Comparison of ENCODE assay signal across 8 mouse cellular contexts in genomic region chr6:125573189-125573928, GRCm38 (mm10). TPM values are rescaled to one million over a fixed set of nuclear protein-coding genes. Genes with fewer than 3 reads are reported as not detected.
DNase-seq lines count a peak whose midpoint lies in the region; ATAC-seq and TF ChIP-seq lines count a peak whose summit lies in the region.

No protein-coding gene starts in this region.

- no peak overlapping the region for H3K27ac ChIP-seq in forebrain, embryonic 11.5 days (ENCODE audit: low read depth, low read length)
- H3K27ac ChIP-seq in heart, embryonic 14.5 days (replicated peaks in 1 of 2; ENCODE audit: control insufficient read depth in 1 of 2, insufficient read depth in 1 of 2, low read depth in 2 of 2, low read length in 2 of 2) = peak overlapping the region; percentile 73 to 94
- H3K27ac ChIP-seq in kidney, postnatal 0 days = peak overlapping the region; percentile 71
- H3K27ac ChIP-seq in liver, embryonic 14.5 days = peak overlapping the region; percentile 98
- H3K27ac ChIP-seq in stomach, embryonic 16.5 days (ENCODE audit: low read length) = peak overlapping the region; percentile 95

- peak overlapping the region; percentile 31; the same call in 1 of the 2 replicates for H3K9ac ChIP-seq in forebrain, embryonic 11.5 days (ENCODE audit: low read length)
- peak overlapping the region; percentile 62 for H3K9ac ChIP-seq in heart, embryonic 14.5 days (ENCODE audit: low read length)
- peak overlapping the region; percentile 36; the same call in 1 of the 2 replicates for H3K9ac ChIP-seq in kidney, postnatal 0 days (ENCODE audit: low read depth, low read length)
- peak overlapping the region; percentile 85 for H3K9ac ChIP-seq in liver, embryonic 14.5 days (replicated peaks)
- H3K9ac ChIP-seq in stomach, embryonic 16.5 days (ENCODE audit: low read length) = peak overlapping the region; percentile 68

- H3K4me1 ChIP-seq in forebrain, embryonic 11.5 days (replicated peaks; ENCODE audit: control insufficient read depth, insufficient read depth, low read length) = peaks cover 4% of the 10 kb centered on the region; the same call in 1 of the 2 replicates
- peaks cover 17 to 25% of the 10 kb centered on the region in 2 experiments for H3K4me1 ChIP-seq in heart, embryonic 14.5 days (ENCODE audit: control insufficient read depth in 2 of 2, insufficient read depth in 2 of 2, low read length in 2 of 2)
- H3K4me1 ChIP-seq in kidney, postnatal 0 days (replicated peaks; ENCODE audit: insufficient read depth, low read length) = 0 out of 2 replicates have a peak, but pooled peaks cover 3% of the 10 kb centered on the region
- peaks cover 24 to 35% of the 10 kb centered on the region in 2 experiments for H3K4me1 ChIP-seq in liver, embryonic 14.5 days (replicated peaks; ENCODE audit: control insufficient read depth in 2 of 2, insufficient read depth in 2 of 2, low read length in 1 of 2)
- peaks cover 24% of the 10 kb centered on the region for H3K4me1 ChIP-seq in stomach, embryonic 16.5 days (ENCODE audit: control insufficient read depth, insufficient read depth, low read length)

- WGBS in forebrain, embryonic 11.5 days = 5% methylated on average over 14 of the region's 14 CpGs
- 3% methylated on average over 14 of the region's 14 CpGs for WGBS in heart, embryonic 14.5 days
- WGBS in kidney, postnatal 0 days = 2% methylated on average over 14 of the region's 14 CpGs
- 3% methylated on average over 14 of the region's 14 CpGs for WGBS in liver, embryonic 14.5 days (ENCODE audit: insufficient replicate concordance)
- WGBS in stomach, embryonic 16.5 days = 4% methylated on average over 14 of the region's 14 CpGs

- H3K27me3 ChIP-seq in C2C12 (ENCODE audit: control insufficient read depth, insufficient read depth, insufficient read length) = no peaks in the 10 kb centered on the region
- H3K27me3 ChIP-seq in forebrain, embryonic 11.5 days (ENCODE audit: control insufficient read depth, insufficient read depth, low read length) = no peaks in the 10 kb centered on the region
- no peaks in the 10 kb centered on the region for H3K27me3 ChIP-seq in heart, embryonic 14.5 days (ENCODE audit: control insufficient read depth, insufficient read depth, low read length)
- no peaks in the 10 kb centered on the region for H3K27me3 ChIP-seq in kidney, postnatal 0 days (ENCODE audit: insufficient read depth, low read length)
- H3K27me3 ChIP-seq in liver, embryonic 14.5 days (ENCODE audit: control insufficient read depth, insufficient read depth, low read length) = no peaks in the 10 kb centered on the region
- no peaks in the 10 kb centered on the region for H3K27me3 ChIP-seq in stomach, embryonic 16.5 days (ENCODE audit: control insufficient read depth, insufficient read depth, low read length)

- no peaks in the 10 kb centered on the region for H3K79me2 ChIP-seq in C2C12 (ENCODE audit: control insufficient read depth, insufficient read depth)

- H3K36me3 ChIP-seq in C2C12 (ENCODE audit: control insufficient read depth, insufficient read depth) = no peaks in the 10 kb centered on the region
- H3K36me3 ChIP-seq in forebrain, embryonic 11.5 days (ENCODE audit: control insufficient read depth, insufficient read depth, low read length) = no peaks in the 10 kb centered on the region
- no peaks in the 10 kb centered on the region for H3K36me3 ChIP-seq in heart, embryonic 14.5 days (ENCODE audit: control insufficient read depth, insufficient read depth, low read length)
- no peaks in the 10 kb centered on the region for H3K36me3 ChIP-seq in kidney, postnatal 0 days (ENCODE audit: insufficient read depth, low read length)
- H3K36me3 ChIP-seq in liver, embryonic 14.5 days (replicated peaks; ENCODE audit: control insufficient read depth, insufficient read depth, low read depth) = no peaks in the 10 kb centered on the region
- no peaks in the 10 kb centered on the region for H3K36me3 ChIP-seq in stomach, embryonic 16.5 days (ENCODE audit: control insufficient read depth, insufficient read depth, low read length)

- peak; percentile 58 for TF ChIP-seq EP300 in liver, embryonic 14.5 days (IDR thresholded peaks at IDR 0.05; ENCODE audit: low read depth)

- ATAC-seq in forebrain, embryonic 11.5 days (replicated peaks; ENCODE audit: low FRiP score) = peak; percentile 97
- peak; percentile 92 for ATAC-seq in heart, embryonic 14.5 days (ENCODE audit: insufficient number of reproducible peaks, insufficient read depth, low FRiP score, low read depth)
- ATAC-seq in kidney, postnatal 0 days (replicated peaks; ENCODE audit: low FRiP score, low read depth) = peak; percentile 95
- ATAC-seq in liver, embryonic 14.5 days (ENCODE audit: insufficient read depth) = peak; percentile 96
- ATAC-seq in stomach, embryonic 16.5 days (ENCODE audit: insufficient read depth, low FRiP score) = peak; percentile 94

- peak; percentile 89 for DNase-seq in adrenal gland, postnatal 14 days
- DNase-seq in forebrain, embryonic 11.5 days (ENCODE audit: low spot score) = peak; percentile 83
- peak; percentile 96 for DNase-seq in kidney, postnatal 0 days (ENCODE audit: low spot score)
- DNase-seq in liver, embryonic 14.5 days (ENCODE audit: low read depth in 3 of 3, low spot score in 3 of 3) = peak; percentile 95 to 97 (median 97)
- peak; percentile 75 to 79 for DNase-seq in natural killer cell, adult 2 months (ENCODE audit: low spot score in 2 of 2)

- no peak for TF ChIP-seq CTCF in C2C12 (IDR thresholded peaks at IDR 0.05; ENCODE audit: control insufficient read depth, insufficient read depth, insufficient read length)
- no peak for TF ChIP-seq CTCF in kidney, postnatal 0 days (IDR thresholded peaks at IDR 0.05; ENCODE audit: low read depth)
- TF ChIP-seq CTCF in liver, embryonic 14.5 days (IDR thresholded peaks at IDR 0.05; ENCODE audit: low read depth) = no peak

- H3K79me3 ChIP-seq in C2C12 (ENCODE audit: low read depth) = no peaks in the 10 kb centered on the region

- peak overlapping the region; percentile 37 for H3ac ChIP-seq in C2C12 (ENCODE audit: control insufficient read depth, insufficient read length, low read depth)

- peak overlapping the region; percentile 53 for H3K4me2 ChIP-seq in forebrain, embryonic 11.5 days (ENCODE audit: low read depth, low read length, severe bottlenecking)
- H3K4me2 ChIP-seq in heart, embryonic 14.5 days (ENCODE audit: low read length) = peak overlapping the region; percentile 69
- peak overlapping the region; percentile 50 for H3K4me2 ChIP-seq in kidney, postnatal 0 days (ENCODE audit: low read length)
- H3K4me2 ChIP-seq in liver, embryonic 14.5 days (ENCODE audit: low read depth) = peak overlapping the region; percentile 92
- peak overlapping the region; percentile 67 for H3K4me2 ChIP-seq in stomach, embryonic 16.5 days (ENCODE audit: low read depth, low read length)

- no peak overlapping the region for H3K4me3 ChIP-seq in C2C12 (ENCODE audit: insufficient read depth, poor library complexity, severe bottlenecking)
- peak overlapping the region; percentile 23 for H3K4me3 ChIP-seq in forebrain, embryonic 11.5 days (ENCODE audit: low read depth, low read length)
- H3K4me3 ChIP-seq in heart, embryonic 14.5 days (ENCODE audit: control insufficient read depth in 1 of 2, insufficient read depth in 1 of 2, low read depth in 1 of 2, low read length in 2 of 2) = peak overlapping the region; percentile 32 to 49
- H3K4me3 ChIP-seq in kidney, postnatal 0 days (replicated peaks; ENCODE audit: low read depth, low read length) = peak overlapping the region; percentile 10; the same call in 1 of the 2 replicates
- H3K4me3 ChIP-seq in liver, embryonic 14.5 days (ENCODE audit: insufficient read depth in 1 of 2, low read depth in 2 of 2, low read length in 2 of 2) = peak overlapping the region; percentile 67 to 79
- peak overlapping the region; percentile 34 for H3K4me3 ChIP-seq in stomach, embryonic 16.5 days (replicated peaks; ENCODE audit: low read length)

- H3K9me3 ChIP-seq in forebrain, embryonic 11.5 days (ENCODE audit: control insufficient read depth, low read length) = no peaks in the 10 kb centered on the region
- H3K9me3 ChIP-seq in heart, embryonic 14.5 days (ENCODE audit: control insufficient read depth, low read length) = no peaks in the 10 kb centered on the region
- no peaks in the 10 kb centered on the region for H3K9me3 ChIP-seq in kidney, postnatal 0 days (replicated peaks; ENCODE audit: low read length)
- H3K9me3 ChIP-seq in liver, embryonic 14.5 days (ENCODE audit: control insufficient read depth, low read length) = no peaks in the 10 kb centered on the region
- no peaks in the 10 kb centered on the region for H3K9me3 ChIP-seq in stomach, embryonic 16.5 days (replicated peaks; ENCODE audit: control insufficient read depth, low read length)

TF ChIP-seq in C2C12, 6 proteins besides CTCF, POLR2A, EP300 and RAD21:
- TF ChIP-seq FOSL1 (IDR thresholded peaks at IDR 0.05; ENCODE audit: insufficient read depth, low read length, poor library complexity, severe bottlenecking) (peak; percentile 8), MYOG (IDR thresholded peaks at IDR 0.05; ENCODE audit: control insufficient read depth, extremely low read depth, insufficient read length) (no peak)
TF ChIP-seq in C2C12: peak in this region for 1.

RNA-seq across cellular contexts. Expression of gene Vwf, which starts 26.8 kb away (rescaled TPM):
- 0.04 TPM for polyA plus RNA-seq in C2C12 (2012; fragmentation: generic; extraction: Trizol)
- total RNA-seq in adrenal gland, postnatal 14 days (2021) = 18.5 and 30.6 TPM in 2 replicates
- polyA plus RNA-seq in forebrain, embryonic 11.5 days (2014; fragmentation: Nextera tagmentation; extraction: Ambion mirVana) = 9.0 and 11.7 TPM in 2 replicates
- 22.5 and 27.9 TPM in 2 replicates for polyA plus RNA-seq in heart, embryonic 14.5 days (2014; fragmentation: Nextera tagmentation; extraction: Ambion mirVana)
- polyA plus RNA-seq in kidney, postnatal 0 days (2015; fragmentation: Nextera tagmentation; extraction: Ambion mirVana) = 4.5 and 5.1 TPM in 2 replicates
- 5.4 and 9.0 TPM in 2 replicates for polyA plus RNA-seq in liver, embryonic 14.5 days (2012; rRNA removed)
- polyA plus RNA-seq in liver, embryonic 14.5 days (2014; fragmentation: Nextera tagmentation; extraction: Ambion mirVana) = 11.1 and 14.9 TPM in 2 replicates
- 5.4 and 6.9 TPM in 2 replicates for polyA plus RNA-seq in stomach, embryonic 16.5 days (2015; fragmentation: Nextera tagmentation; extraction: Ambion mirVana)

Comparison
In these comparisons a context has a peak if more than half of its experiments do, and no peak if none do; other contexts are left out.
1. H3K9ac ChIP-seq: peak in every context shown above with its lines; median percentile 85 in liver, embryonic 14.5 days; 68 in stomach, embryonic 16.5 days; 62 in heart, embryonic 14.5 days; 36 in kidney, postnatal 0 days; 31 in forebrain, embryonic 11.5 days.